Mouse (Mus musculus) brain, embryonic 18.5 days (tissue): Measurements from ENCODE around the gene Ntrk2.

Experiments used
- DNase-seq: peaks from one replicate; pipeline ENCODE4 v3.0.0-alpha.2; 2012; ENCODE audit warnings: low read depth, low spot score

The Ntrk2 gene

DNA sequence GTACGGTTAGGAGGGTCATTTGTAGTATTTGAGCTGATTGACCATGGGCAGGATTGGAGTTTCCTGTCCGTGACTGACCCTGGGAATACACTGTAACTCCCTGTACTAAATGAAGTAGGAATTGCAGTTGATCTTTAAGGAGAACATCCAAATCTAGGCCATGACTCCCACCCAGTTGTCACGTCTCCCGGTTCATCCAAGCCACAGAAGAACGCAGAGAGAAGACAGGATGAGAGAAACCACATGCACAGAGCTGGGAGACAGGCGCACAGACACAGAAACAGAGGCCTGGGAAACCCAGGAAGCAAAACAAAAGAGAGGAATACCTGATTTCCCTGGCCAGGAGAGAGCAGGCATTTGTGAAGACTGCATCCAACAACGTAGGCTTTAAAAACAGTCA lies 117.1 kb downstream of the Ntrk2 start:
- DNase-seq = no peak

DNA sequence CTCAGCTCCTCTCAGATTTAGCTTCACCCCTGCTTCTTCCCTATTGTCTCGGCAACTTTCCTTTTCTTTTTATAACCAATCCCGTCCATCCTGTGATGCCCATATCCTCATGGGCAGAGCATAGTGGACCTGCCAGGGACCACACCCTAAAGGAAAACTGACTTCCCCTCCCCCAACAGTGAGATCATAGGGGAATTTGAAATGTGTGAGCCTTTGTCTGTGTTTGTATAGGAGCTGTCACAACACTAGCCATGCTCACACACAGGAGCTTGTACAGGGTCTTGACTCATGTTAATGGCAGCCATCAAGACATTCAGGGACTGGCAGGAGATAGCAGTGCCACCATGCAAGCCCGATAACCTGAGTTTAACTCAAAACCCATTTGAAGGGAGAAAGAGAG lies 118.1 kb downstream of the Ntrk2 start:
- DNase-seq = no peak

DNA sequence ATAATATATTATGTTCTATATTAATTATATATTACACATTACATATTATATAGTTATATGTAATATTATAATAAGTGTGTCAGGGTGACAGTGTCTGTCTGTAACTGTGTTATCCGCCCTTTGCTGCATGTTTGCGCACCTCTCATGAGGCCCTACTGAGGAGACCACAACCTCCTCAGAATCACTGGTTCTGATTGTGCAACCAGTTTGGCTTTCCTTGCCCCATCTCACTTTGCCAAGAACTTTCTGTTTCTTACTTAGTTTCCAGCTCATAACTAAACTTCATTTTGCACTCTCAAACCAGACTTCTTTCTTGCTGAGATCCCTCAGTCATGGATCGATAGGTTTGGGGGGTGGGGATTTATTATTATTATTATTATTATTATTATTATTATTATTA lies 120.8 kb downstream of the Ntrk2 start:
- no peak for DNase-seq

DNA sequence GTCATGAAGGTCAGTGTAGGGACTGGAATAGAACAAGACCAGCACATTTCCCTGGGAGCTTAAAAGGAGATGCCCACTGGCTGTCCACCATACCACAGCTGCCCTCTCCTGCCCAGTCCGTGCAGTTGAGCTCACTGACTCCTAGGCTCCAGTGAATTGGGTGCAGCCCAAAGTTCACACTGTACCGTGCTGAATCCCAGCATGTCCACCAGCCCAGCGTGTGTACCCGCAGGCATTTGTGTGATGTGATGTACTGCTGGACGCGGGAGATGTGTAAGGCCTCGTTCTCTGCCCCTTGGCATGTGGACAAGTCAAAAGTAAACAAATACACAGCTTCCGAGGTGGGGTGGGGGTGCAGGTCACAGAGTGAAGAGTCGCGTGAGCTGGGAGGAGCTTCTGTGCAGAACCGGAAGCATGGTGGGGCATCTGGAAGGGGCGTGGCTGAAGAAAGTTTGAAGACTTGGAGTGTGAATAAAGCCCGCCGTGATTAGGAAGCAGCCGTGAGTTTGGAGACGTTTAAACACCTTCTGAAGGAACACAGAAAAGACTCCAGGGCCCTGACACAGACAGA lies 121.4 kb downstream of the Ntrk2 start:
- DNase-seq = no peak

DNA sequence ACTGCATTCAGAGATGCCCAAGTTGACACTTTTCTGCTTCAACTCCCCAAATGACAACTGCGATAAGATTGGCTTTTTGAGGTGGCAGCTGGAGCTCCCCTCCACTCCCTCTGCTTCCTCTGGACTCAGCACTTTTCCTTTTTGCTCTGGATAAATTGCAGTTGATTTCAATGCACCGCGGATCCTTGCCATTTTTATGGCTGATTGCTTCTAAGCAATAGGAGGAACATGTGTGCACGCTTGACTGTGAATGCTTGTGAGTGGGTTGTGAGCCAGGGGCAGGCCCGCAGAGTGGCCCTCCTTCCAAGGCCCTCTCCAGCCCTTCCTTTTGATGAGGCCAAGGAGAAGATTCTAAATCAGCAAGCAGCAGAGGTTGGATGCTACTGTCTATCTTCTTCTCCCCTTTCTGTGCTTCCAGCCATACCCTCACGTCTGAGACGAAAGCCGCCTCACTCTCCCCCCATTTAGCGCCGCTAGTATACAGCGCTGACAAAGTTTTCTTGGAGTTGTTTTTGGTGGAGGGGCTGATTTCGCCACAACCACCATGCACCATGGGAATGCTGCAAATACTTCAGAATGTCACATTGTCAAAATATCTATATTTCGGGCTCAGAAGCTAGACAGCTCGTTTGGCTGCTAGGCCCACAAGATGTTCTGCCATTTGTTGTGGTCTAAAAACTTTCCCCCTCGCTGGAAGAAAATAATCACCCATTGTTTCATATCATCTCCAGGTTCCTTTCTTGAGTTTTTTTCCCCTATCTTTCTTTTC lies 122.5 kb downstream of the Ntrk2 start:
- DNase-seq = no peak

DNA sequence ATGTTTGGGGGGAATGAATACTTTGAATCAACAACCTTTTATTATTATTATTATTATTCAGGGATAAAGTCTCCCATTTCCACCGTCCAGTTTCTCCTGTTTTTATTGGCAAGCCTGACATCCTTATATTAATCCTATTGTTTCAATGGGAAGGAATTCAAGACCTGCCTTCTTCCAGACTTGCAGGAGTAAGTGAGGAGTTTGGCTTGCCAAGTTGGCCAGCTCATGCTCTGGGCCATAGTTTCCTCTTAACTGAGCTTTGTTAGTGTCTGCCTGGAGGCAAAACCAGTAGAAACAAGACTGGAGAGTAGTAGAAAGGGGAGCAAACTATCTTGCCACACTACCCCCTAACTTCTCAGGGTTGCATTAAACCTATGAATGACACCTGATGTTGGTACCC lies 123.8 kb downstream of the Ntrk2 start:
- DNase-seq = no peak

DNA sequence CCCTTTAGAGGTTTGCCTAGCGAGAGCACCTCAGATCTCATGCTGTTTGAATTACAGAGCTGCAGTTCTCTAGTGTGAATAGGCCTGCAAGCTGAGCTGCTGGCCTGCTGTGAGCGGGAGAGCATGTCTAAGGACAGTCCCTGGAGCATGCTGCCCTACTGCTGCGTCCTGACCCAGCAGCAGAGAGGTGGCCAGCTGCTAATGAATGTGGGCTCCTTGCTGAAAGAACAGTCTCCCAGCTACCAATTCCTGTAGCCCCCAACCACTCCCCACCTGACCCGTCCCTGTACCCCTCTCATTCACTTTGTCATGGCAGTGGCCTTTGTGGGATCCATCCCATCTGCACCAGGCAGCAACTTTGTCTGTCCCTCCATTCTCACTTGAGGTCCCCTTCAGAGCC lies 126.8 kb downstream of the Ntrk2 start:
- no peak for DNase-seq

DNA sequence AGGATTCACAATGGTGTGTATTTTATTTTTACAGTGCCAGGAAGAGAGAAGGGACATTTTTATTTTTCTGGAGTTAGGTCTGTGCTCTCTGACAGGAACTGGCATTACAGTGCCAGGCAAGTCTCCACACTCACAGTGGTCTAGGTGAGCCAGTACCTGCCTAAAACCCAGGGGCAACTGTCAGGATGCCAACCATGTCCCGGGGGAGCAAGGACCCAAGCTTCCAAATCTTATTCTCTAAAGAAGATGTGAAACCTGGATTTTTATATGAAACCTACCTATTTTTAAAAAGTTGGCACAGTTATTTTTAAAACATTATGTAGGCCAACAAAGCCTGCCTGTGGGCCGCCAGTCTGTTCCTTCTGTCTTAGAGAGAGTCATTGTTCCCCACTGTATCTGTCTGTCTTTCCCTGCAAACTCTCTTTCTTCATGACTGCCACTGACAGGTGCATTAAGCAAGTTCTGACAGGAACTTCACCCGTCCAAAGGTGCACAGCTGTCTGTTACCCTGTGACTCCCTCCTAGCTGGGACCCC lies 128.3 kb downstream of the Ntrk2 start:
- no peak for DNase-seq

DNA sequence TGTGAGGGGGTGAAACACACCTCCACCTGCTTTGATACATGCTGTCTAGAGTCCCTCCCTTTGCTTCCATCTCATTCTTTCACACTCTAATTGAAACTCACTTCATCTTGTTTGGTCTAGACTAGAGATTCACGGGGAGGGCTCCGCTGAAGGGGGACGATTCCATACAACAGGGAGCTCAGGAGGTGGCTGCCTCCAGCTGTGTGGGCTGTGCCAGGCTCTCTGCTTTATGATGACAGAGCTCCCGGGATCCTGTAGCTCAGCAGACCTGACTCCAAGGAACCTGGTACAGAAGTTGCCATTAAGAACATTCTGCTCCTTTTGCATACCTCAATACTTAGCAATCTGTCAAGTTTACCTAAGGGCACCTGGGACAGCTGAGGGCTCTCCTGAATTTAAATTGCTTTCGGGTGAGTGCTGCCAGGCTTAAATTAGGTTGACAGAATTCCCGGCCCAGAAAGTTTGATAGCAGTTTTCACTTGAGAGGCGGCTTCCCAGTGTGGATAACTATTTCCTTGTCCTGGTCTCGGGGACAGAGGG lies 129.7 kb downstream of the Ntrk2 start:
- no peak for DNase-seq

DNA sequence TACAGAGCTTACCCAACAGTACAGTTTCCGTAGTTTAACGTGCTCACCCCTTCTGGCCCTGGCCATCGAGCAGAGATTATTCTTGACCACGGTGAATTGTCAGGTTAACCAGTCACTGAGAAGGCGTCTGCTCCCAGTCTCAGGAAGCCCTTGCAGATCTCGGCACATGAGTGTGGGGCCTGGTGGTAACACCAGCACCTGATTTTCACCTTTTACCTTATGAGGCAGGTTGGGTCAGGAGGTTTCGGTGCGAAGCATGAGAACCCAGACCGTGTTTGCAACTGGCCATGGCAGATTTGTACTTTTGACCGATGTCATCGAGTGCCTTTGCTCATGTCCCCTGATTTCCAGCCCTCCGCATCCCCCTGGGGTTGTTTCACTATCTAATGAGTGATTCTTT lies 131.5 kb downstream of the Ntrk2 start:
- DNase-seq = no peak

DNA sequence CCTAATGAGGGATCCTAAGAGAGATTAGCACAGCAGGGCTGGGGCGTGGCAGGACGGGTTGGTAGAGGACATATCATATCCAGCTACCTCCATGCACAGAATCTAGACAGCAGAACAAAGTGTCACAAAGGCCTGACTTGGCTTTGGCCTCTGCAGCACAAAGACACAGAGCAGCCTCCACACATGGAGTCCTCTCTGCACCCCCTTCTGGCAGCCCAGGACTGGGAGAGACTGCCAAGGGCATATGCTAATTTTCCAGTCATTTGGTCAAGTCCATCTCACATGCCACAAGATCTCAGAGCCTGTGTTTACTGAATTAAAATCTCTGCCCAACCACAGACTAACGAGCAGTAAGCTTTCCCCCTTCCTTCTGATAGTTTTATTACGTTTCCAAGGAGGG lies 132.1 kb downstream of the Ntrk2 start:
- no peak for DNase-seq

DNA sequence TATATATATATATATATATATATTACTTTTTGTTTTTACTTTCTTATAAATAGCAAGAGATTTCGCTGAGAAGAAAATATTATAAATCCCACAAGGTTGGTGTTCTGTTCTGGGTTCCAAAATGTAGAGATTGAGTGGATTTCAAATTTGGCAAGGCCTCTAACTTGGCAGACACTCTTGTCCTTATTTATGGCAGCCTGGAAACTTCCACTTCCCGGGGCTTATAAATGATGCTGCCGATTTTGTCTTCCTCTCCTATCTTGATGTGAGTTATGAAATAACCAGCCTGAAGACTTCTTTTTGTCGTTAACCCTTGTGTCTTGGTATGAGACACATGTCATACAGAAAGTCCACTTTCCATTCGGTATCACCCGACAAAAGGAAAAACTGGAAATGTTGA lies 133.8 kb downstream of the Ntrk2 start:
- no peak for DNase-seq

DNA sequence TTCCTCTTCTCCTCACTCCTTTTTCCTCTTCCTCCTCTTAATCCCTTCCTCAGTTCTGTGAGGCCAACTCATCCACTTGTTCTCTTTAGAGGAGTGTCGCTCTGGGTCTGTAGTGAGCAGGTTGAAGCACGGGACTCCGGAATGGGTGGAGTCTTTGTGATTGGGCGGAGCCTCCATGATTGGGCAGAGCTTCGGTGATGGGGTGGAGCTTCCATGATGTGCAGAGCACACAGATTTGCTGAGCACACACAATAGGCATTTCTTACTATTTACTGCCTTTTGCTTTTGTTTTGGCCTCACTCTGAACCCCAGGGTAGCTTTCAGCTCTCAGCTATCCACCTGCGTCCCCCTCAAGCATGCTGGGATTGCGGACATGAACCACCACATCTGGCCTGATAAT lies 134.4 kb downstream of the Ntrk2 start:
- no peak for DNase-seq

DNA sequence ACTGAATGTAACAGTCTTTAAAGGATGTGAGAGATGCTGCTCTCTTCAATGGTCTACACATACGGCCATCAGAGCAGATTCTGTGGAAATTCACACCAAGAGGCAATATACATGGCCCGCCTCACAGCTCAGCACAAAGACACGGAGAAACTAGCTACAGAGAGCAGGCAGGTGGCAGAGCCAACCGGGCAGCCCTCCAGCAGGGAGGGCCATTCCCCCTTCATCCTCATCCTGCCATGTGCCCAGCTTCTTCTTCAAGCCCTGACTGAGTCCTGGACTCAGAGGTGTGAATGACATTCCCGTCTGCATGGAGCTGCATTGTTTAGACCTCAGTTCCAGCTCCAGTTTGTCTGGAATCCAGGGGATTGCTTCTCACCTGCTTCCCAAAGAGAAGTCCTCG lies 139.4 kb downstream of the Ntrk2 start:
- no peak for DNase-seq

DNA sequence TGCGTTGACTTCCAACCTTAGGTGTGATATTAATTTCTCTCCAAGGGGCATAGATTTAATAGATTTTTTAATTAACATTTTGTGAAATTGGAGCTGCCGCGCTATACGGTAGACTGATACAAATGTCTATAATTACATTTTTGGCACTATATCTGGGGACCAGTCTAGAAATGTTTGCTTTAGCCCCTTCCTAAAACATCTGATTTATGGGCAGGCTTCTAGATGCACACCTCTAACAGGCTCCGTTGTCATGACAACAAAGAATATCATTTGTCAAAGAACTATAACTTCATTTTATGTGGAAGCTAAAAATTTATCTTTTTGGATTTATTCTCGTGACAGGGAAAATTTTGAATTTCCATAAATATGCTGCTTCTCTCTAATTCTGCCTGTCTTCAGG lies 140.2 kb downstream of the Ntrk2 start:
- DNase-seq = no peak

DNA sequence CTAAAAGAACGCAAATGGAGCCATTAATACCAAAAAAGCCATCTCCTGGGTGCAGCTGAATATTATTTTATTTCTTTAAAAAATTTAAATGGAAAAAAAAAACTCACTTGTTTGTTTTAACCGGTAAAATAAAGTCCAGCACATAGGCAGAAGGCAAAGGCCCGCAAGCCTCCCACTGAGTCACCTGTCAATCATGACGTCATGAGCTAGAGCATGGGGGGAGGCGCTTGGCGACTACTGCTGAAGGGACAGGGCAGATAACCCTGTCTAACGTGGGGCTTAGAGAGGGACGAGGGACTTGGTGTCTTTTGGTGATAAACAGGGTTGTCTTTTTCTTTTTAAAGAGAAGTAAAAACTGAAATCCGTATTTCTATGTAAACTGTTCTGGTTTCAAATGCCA lies 140.7 kb downstream of the Ntrk2 start:
- no peak for DNase-seq

DNA sequence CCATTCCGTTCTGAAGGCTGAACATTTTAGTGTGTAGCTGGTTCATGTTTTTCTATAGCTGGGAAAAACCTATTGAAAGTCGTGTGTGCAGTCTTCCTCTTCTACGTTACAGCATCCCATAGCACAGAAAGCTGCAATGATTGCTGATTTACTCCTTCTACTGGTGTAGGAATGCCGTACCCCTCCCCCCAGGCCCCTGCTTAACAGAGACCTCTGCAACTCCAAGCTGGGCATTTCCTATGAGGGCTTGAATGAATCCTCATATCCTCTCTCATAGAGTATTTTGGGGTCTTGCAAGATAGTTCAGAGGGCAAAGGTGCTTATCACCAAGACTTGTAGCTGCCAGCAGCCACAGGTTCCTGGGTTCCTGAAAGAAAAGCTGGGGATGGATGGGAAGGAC lies 148.0 kb downstream of the Ntrk2 start:
- no peak for DNase-seq

DNA sequence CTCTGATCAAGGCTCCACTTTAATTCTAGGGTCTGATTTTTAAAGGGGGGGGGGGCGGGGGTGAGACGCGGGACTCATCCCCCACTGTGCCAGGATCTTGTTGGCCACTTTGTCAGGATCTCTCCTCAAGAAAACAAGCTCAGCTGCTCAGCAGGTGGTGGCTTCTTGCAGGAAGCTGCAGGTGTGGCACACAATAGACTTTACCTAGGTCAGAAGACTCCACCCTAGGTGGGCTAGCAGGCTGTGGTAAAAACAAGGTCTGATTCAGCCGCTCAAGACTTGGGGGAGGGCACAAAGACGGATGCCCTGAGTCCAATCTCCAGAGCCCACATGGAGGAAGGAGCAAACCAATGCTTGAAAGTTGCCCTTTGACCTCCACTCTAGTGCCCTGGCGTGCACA lies 148.4 kb downstream of the Ntrk2 start:
- no peak for DNase-seq

DNA sequence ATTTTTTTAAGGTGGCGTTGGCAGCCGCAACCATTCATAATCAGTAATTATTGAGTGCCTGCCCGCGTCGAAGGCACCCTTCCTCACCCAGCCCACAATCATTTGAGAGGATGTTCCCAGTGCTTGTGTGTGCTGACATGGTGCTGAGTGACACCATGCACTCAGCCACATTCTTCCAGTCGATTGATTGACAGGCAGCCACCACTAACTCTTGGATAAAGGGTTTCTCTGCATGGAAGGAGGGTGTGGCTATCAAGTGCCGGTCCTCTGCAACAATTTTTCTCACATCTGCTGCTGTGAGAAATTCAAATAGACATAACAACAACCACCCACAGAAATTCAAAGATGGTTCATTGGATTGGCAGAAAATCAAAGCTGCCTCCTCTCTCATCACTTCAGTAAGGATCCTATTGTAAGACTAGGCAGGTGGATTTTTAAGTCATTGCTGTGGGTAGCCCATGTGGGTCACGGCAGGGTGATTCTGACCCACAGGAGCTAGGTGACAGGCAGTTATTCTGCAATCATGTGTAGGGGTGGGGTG lies 148.9 kb downstream of the Ntrk2 start:
- no peak for DNase-seq

DNA sequence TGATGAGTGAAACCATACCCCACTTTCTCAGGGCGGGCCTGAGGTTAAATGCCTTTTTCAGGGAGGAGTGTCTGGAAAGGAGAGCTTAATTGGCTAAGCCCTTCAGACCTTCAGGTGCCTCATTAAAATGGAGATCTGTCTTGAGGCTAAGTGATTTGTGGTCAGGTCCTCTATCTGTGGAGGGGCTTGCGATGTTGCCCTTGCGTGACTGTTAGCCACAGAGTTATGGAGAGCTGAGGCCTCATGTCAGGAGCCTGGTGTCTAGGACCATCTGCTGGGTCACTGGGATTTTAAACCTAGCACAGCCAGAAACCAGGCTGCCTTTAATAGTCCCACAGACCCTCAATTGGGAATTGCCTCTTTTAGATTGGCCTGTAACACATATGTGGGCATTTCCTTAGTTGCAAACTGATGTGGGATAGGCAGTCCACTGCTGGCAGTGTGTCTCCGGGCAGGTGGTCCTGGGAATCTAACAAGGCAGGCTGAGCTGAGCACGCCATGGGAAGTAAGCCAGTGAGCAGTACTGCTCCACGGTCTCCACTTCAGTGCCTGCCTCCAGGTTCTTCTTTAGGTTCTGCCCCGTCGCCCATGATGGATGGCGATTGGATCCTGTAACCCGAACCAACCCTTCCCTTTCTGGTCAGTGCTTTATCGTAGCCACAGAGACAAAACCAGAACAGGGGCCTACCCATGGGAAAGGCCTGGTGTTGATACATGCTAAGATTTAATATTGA lies 152.0 kb downstream of the Ntrk2 start:
- DNase-seq = no peak

DNA sequence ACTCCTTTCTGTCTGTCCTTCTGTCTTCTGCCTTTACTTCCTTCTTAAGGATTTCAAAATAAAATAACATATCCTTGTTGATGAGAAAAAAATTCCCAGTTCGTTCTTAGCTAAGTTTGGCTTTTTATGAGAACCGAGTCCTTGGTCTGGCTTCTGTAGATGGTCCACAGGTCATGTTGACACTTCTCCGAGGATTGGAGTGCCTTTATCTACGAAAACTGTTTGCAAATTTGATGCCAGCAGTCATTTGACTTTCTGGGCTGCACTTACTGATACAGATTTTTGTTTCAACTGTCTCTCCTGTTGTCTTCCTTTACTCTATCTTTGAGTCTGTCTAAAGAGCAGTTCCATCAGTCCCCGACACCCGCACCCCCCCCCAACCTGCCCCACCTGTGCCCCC lies 154.0 kb downstream of the Ntrk2 start:
- no peak for DNase-seq

DNA sequence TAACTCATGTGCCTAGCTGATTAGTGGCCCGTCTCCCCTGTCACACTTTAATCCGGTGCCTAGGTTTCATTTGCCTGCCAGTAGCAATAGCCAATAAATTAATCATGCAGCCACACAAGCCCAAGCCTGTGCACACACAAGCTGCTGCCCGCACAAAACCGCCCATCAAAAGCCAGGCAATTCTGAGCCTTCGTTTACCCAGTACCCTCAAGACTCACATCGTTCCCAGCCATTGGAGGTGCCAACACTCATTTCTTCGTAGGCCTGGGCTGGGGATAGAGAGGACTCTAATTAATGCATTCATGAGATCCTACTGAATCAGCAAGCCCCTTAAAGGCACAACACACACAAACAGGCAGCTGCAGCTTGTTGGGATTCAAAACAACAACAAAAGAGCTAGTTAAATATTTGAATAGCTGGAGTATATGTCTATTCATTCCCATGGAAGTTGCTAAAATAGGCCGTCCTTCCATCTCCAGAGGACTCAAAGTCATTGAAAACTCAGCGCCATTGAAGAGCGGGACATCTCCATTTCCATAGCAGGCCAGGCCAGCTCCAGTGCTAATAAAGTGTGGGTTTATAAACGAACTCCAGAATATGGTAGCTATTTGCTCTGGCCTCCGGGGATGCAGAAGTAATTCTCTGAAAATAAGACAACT lies 158.5 kb downstream of the Ntrk2 start:
- peak; percentile 72 for DNase-seq
